Mouse (Mus musculus) kidney, adult 2 months (tissue): ENCODE data around the gene Rhbdf1.

Experiments used
- CTCF ChIP-seq: fragments of 200-500 bp; conservative IDR thresholded peaks from 2 replicates; pipeline ENCODE4 v1.5.1; 2011; ENCODE audit warnings: low read depth, mild to moderate bottlenecking, control low read depth, low read length, moderate library complexity, mixed read lengths; ENCODE audit not compliant: insufficient read depth, insufficient read length
- POLR2A ChIP-seq: fragments of 200-500 bp; IDR thresholded peaks from one replicate; pipeline ENCODE4 v1.6.1; 2011; ENCODE audit warnings: low read depth, low read length, control low read depth

DNA sequence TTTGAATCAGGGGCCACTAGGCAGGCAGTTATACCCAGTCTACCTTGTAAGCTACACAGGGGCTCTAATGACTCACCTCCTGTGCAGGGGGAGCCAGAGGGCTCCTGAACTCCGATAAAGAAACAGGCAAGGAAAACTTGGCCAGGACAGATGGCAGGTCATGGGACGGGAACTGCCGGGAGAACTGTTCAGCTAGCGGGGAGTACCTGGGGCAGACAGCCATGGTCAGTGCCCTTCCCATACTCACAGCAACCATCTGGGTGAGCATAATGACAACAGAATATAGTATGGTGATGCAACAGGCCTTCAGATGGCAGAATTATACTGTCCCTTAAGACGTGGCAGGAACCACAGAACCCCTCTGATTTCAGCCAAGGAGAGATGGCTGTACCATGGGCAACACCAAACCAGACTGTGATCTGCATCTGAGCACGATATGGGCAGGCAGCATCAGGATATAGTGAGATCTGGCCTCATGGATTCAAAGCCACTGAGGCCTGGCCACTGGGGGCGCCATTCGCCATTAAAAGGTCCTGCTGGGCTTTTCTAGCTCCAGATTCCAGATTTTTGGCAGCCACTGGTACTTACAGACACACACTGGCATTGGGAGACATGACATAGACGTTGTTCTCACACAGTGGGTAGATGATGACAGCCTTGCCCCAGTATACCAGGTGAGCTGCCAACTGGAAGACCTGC lies 14.8 kb upstream of the Rhbdf1 start:
- TF ChIP-seq CTCF (peak; percentile 58), POLR2A (no peak)
